ENCODE assay signal across 8 mouse cellular contexts in the genomic region with DNA sequence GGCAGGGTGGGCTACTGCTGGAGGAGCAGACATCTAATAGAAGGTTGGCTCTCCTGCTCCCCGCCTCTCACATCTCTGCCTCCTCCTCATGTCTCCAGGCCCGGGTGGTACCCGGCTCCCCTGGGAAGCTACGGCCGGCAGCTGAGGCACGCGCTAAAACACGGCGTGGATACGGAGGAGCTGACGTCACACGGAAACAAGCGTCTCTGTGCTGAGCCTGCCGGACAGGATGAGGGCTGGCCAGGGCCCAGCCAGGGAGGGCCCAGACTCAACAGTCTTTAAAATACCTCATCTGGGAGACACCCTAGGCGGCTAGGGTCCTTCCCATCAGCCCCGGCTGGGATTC. TPM values are rescaled to one million over a fixed set of nuclear protein-coding genes. Genes with fewer than 3 reads are reported as not detected.
DNase-seq lines count a peak whose midpoint lies in the region; ATAC-seq and TF ChIP-seq lines count a peak whose summit lies in the region.

No protein-coding gene starts in this region.

- peak; percentile 15 for DNase-seq in ovary, postnatal 14 days (ENCODE audit: low spot score)
- no peak for DNase-seq in ovary, adult 18-20 months (ENCODE audit: low spot score)
- peak; percentile 39 for DNase-seq in gastrocnemius, postnatal 25 days
- DNase-seq in left cerebral cortex, postnatal 14 days (ENCODE audit: low spot score in 2 of 2): peak; percentile 87 to 88

- no peak for TF ChIP-seq CTCF in cortical plate, adult 2 months (IDR thresholded peaks at IDR 0.05; ENCODE audit: extremely low read depth, insufficient read depth, low read length)

- intact Hi-C loops in left cerebral cortex, postnatal 14 days (cut with DNase I): no loop called here

- H3K9ac ChIP-seq in stomach, embryonic 15.5 days: peak overlapping the region; percentile 23; the same call in 1 of the 2 replicates

- ATAC-seq in inflammation-experienced regulatory T-cells, adult 6 months: peak; percentile 52
- peak; percentile 53; the same call in 1 of the 2 replicates for ATAC-seq in megakaryocyte progenitor cell, adult 5-6 weeks (replicated peaks; ENCODE audit: poor library complexity)
- peak; percentile 70 for ATAC-seq in stomach, embryonic 15.5 days (ENCODE audit: insufficient read depth, low FRiP score, low read depth)

- peak overlapping the region; percentile 86 for H3K27ac ChIP-seq in cortical plate, adult 2 months (ENCODE audit: insufficient read depth, low read length)
- no peak overlapping the region for H3K27ac ChIP-seq in stomach, embryonic 15.5 days

- H3K4me3 ChIP-seq in cortical plate, adult 2 months (ENCODE audit: insufficient read depth, low read length): peak overlapping the region; percentile 91
- H3K4me3 ChIP-seq in stomach, embryonic 15.5 days (replicated peaks): peak overlapping the region; percentile 45

- no peaks in the 10 kb centered on the region for H3K9me3 ChIP-seq in stomach, embryonic 15.5 days

- peaks cover 20% of the 10 kb centered on the region for H3K27me3 ChIP-seq in stomach, embryonic 15.5 days (replicated peaks)

- peak overlapping the region; percentile 75 for H3K4me2 ChIP-seq in stomach, embryonic 15.5 days

- no peaks in the 10 kb centered on the region for H3K36me3 ChIP-seq in stomach, embryonic 15.5 days

- WGBS in stomach, embryonic 15.5 days: under 1% methylated on average over 16 of the region's 16 CpGs

- TF ChIP-seq POLR2A in cortical plate, adult 2 months (IDR thresholded peaks at IDR 0.05; ENCODE audit: extremely low read depth, insufficient read depth, low read length): peak; percentile 84

- peaks cover 8% of the 10 kb centered on the region for H3K4me1 ChIP-seq in cortical plate, adult 2 months (ENCODE audit: control insufficient read depth, insufficient read depth, low read length)
- H3K4me1 ChIP-seq in stomach, embryonic 15.5 days: peaks cover 15% of the 10 kb centered on the region

RNA-seq across cellular contexts. Expression of a gene that starts 15.6 kb away (rescaled TPM):
- polyA plus RNA-seq in cortical plate, adult 2 months (2012; rRNA removed): 295 and 315 TPM in 2 replicates
- total RNA-seq in gastrocnemius, postnatal 25 days (2021): 1 to 10 TPM; 1.5 to 3.8 TPM
- 10 to 100 TPM in 2 of 3 experiments, 1 to 10 TPM in 1; 9.8 to 14.1 (median 11.4) TPM for polyA plus RNA-seq in inflammation-experienced regulatory T-cells, adult 6 months (2017; shearing (Covaris generic))
- total RNA-seq in left cerebral cortex, postnatal 14 days (2021): 100 to 1,000 TPM; 204 to 214 TPM
- total RNA-seq in megakaryocyte progenitor cell, adult 5-6 weeks (2015): not detected in 2 replicates
- total RNA-seq in megakaryocyte progenitor cell, adult 5-6 weeks (2017): not detected in 2 replicates
- polyA plus RNA-seq in stomach, embryonic 15.5 days (2015; fragmentation: Nextera tagmentation; extraction: Ambion mirVana): 17.9 and 18.3 TPM in 2 replicates

RNA-seq across cellular contexts. Expression of a gene that starts 52.3 kb away (rescaled TPM):
- 129 and 141 TPM in 2 replicates for polyA plus RNA-seq in cortical plate, adult 2 months (2012; rRNA removed)
- total RNA-seq in gastrocnemius, postnatal 25 days (2021): 1 to 10 TPM in 1 of 2 experiments, under 1 TPM in 1; 0.56 to 1.3 TPM
- 1 to 10 TPM in 1 of 3 experiments, not detected in 2; 1.1 TPM for polyA plus RNA-seq in inflammation-experienced regulatory T-cells, adult 6 months (2017; shearing (Covaris generic))
- 10 to 100 TPM; 58.3 to 66.1 TPM for total RNA-seq in left cerebral cortex, postnatal 14 days (2021)
- total RNA-seq in megakaryocyte progenitor cell, adult 5-6 weeks (2015): not detected in 2 replicates
- total RNA-seq in megakaryocyte progenitor cell, adult 5-6 weeks (2017): 0.14 TPM in 1 of 2 replicates, not detected in the other
- polyA plus RNA-seq in stomach, embryonic 15.5 days (2015; fragmentation: Nextera tagmentation; extraction: Ambion mirVana): 0.06 TPM in 1 of 2 replicates, not detected in the other

Comparison
In these comparisons a context has a peak if more than half of its experiments do, and no peak if none do; other contexts are left out.
1. RNA of a gene that starts 15.6 kb away (total RNA-seq): 204 to 214 TPM in left cerebral cortex, postnatal 14 days; 1.5 to 3.8 TPM in gastrocnemius, postnatal 25 days and not detected in megakaryocyte progenitor cell, adult 5-6 weeks; every median in the first group is over 10 times any median in the second.
2. RNA of a gene that starts 52.3 kb away (total RNA-seq): 58.3 to 66.1 TPM in left cerebral cortex, postnatal 14 days; 0.56 to 1.3 TPM in gastrocnemius, postnatal 25 days and 0.14 TPM in megakaryocyte progenitor cell, adult 5-6 weeks; every median in the first group is over 10 times any median in the second.
3. Peak in every context shown above with its lines, with median percentiles within 50 percentile points of each other: ATAC-seq.